Mouse (Mus musculus): ENCODE results near the gene Gm35549. TPM values are rescaled to one million over a fixed set of nuclear protein-coding genes. Genes with fewer than 3 reads are reported as not detected.

The Gm35549 gene
- polyA plus RNA-seq (2012; rRNA removed; ENCODE audit: low replicate concordance), result not detected in 2 replicates

DNA sequence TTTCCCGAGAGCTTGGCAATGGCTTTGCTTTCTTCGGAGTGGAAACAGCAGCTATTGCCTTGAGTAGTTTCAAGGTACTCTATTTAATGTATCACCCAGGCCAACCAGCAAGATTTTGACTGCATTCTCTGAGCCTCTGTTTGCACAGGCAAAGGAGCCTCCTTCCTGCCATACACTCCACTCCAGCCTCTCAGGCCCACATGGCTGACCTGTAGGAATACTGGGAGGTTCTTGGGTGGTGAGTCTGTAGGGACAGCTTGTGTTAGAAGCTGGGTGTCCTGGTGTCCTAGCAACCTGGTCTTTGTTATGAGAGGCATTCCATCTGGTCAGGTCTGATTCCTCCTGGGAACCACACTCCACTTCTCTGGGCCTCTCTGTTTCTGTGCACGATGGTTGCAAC, at the start of gene Gm35549:
Gene Gm35549, minus strand, starts transcription at position 276 of the 400 bp plus-strand sequence.

DNA sequence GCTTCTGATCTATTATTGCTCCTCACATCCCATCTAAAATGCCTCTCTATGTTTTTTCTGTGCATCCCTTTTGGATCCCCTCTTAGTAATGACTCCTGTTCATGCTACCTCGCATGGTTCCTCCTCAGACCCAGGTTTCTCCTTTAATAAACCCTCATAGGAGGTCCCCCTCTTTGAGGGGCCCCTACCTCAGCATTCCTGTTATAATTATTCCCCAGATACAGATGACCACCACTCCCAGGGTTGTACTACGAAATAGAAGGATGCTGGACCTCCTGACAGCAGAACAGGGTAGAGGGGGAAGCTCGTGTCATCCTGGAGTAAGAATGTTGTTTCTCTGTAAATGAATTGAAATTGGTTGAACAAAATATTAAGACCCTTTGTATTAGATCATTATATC, 41.5 kb upstream of the Gm35549 start, which contains the start of gene Zkscan7:
Gene Zkscan7, plus strand, starts transcription at position 301 of the 400 bp plus-strand sequence.

GRCm38 (mm10) chr9:122865697-122866166, 21.9 kb upstream of the Gm35549 start, which contains the start of gene Zfp445:
TSS of gene Zfp445 (minus strand) at chr9:122866006.

DNA sequence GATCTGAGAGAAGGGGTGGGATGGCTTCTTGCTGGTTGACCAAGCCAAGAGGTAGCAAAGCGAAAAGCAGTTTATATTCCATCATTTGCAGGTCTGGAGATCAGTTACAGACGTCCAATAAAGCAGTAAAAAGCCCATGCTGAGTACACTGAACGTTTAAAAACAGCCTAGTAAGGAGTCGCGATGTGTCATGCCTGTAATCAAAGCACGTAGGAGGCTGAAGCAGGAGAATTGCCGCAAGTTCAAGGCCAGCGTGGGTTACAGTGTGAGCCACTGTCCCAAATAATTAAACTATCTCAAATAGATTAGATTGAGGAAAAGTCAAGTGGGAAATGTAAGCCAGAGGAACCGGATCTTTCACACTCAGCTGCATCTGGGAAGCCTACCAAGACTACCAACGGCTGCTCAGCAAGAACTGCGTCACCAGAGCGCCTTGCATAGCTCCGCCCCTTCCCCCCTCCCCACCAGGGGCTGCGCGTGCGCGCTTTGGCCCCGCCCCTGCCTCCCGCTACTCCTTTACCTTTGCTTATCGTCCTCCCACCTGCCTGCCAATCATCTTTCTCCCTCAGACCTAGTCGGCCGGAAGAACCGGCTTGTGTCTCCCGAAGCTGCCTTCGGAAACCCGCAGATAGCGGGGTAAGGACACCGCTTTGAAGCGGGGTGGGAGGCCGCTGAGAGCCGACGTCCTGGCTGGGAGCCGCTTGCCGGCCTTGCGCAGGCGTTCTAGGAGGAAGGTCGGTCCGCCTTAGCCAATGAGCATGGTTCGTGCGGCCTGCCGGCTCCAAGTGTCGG, 38.6 kb downstream of the Gm35549 start, which contains the start of gene Tcaim:
Gene Tcaim, plus strand, starts transcription at position 487 of the 792 bp plus-strand sequence.

Other genes starting within 250 kb of the Gm35549 start
- not detected in 2 replicates for gene Topaz1, start 96.7 kb downstream of the Gm35549 start, polyA plus RNA-seq (2012; rRNA removed; ENCODE audit: low replicate concordance)
- gene Tcaim, start 38.5 kb downstream of the Gm35549 start, polyA plus RNA-seq (2012; rRNA removed; ENCODE audit: low replicate concordance), result 0.79 and 1.1 TPM in 2 replicates
- gene Zfp445, start 22.0 kb upstream of the Gm35549 start, polyA plus RNA-seq (2012; rRNA removed; ENCODE audit: low replicate concordance), result 2.0 and 7.3 TPM in 2 replicates
- gene Zkscan7, start 41.6 kb upstream of the Gm35549 start, polyA plus RNA-seq (2012; rRNA removed; ENCODE audit: low replicate concordance), result 0.71 and 1.2 TPM in 2 replicates
- 0.05 TPM in 1 of 2 replicates, not detected in the other for gene Zfp105, start 79.0 kb upstream of the Gm35549 start, polyA plus RNA-seq (2012; rRNA removed; ENCODE audit: low replicate concordance)
- gene 1110059G10Rik, start 107.0 kb upstream of the Gm35549 start, polyA plus RNA-seq (2012; rRNA removed; ENCODE audit: low replicate concordance), result 0.69 and 1.1 TPM in 2 replicates
- 0.51 and 0.92 TPM in 2 replicates for gene Kif15, start 107.0 kb upstream of the Gm35549 start, polyA plus RNA-seq (2012; rRNA removed; ENCODE audit: low replicate concordance)
- gene Tmem42, start 177.3 kb upstream of the Gm35549 start, polyA plus RNA-seq (2012; rRNA removed; ENCODE audit: low replicate concordance), result 8.5 and 11.1 TPM in 2 replicates
- not detected in 2 replicates for gene Tgm4, start 190.7 kb upstream of the Gm35549 start, polyA plus RNA-seq (2012; rRNA removed; ENCODE audit: low replicate concordance)